Mouse (Mus musculus): ENCODE results near the gene Rbm14.

The Rbm14 gene

GRCm38 (mm10) chr19:4811063-4811908, at the start of gene Rbm14, which contains the start of gene Gm21992:
Rbm14 (minus strand) TSS chr19:4811634.
Gm21992 (minus strand) TSS chr19:4811612.
- DNase-seq (ENCODE audit: low spot score) = peak; percentile 94

GRCm38 (mm10) chr19:4859081-4859480, 47.6 kb upstream of the Rbm14 start:
- no peak for DNase-seq (ENCODE audit: low spot score)

DNA sequence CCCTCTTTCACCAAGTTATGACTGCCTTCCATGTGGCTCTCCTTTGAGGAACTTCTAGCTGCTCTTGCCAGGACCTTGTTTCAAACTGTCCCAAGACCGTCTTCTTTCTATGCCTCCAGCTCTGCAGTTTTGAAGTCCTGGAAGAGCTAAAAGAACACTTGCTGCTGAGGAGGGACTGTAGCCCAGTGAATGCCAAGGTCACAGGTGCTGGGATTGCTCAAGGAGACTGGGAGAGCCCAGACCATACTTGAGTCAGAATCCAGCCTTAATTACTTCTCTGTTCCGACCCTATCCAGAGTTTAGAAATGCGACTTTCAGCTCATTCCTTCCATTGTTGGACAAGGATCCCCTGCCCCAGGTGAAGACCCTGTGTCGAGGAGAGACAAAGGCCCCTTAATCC, 44.5 kb upstream of the Rbm14 start:
- DNase-seq (ENCODE audit: low spot score) = no peak

GRCm38 (mm10) chr19:4855470-4855820, 44.0 kb upstream of the Rbm14 start:
- no peak for DNase-seq (ENCODE audit: low spot score)

- DNase-seq (ENCODE audit: low spot score) = no peak
These were observed 43.4 kb upstream of the Rbm14 start, which contains the start of gene Ctsf for GRCm38 (mm10) chr19:4854552-4855469. Ctsf (plus strand) TSS chr19:4855130.

DNA sequence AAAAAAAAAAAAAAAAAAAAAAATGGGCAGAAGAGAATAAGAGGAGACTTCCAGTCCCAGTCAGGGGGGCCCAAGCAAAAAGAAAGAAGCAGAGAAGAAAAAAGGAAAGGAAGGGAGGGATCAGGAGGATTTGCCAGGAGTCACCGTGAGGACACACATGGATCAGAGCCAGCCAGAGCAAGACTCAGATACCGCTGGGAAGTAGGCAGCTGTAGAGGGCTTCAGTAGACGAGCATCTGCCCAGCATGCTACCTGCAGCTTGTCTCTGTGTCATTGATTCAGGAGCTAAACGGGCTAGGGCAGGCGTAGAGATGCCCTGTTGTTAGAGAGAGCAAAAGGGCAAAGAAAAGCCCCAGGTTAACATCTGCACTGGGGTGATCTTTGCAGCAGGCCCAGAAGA, 38.8 kb upstream of the Rbm14 start:
- DNase-seq (ENCODE audit: low spot score) = no peak

DNA sequence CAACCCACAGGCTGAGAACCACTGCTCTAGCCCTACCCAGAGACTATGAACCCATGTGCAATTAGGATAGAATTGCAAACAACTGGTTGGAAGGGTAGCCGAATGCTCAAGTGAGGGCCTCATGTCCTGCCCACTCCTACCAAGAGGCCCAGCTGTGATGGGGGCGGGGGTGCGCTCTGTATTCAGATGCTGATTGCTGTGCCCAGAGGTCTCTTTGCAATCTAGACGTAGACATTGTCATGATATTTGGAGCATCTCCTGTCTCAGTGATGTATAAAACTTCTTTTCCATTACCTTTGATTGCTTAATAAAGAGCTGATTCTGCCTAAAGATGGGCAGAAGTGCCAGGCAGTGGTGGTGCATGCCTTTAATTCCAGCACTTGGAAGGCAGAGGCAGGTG, 38.4 kb upstream of the Rbm14 start:
- no peak for DNase-seq (ENCODE audit: low spot score)

- peak; percentile 14 for DNase-seq (ENCODE audit: low spot score)
These were observed 36.1 kb upstream of the Rbm14 start for GRCm38 (mm10) chr19:4847490-4847889.

DNA sequence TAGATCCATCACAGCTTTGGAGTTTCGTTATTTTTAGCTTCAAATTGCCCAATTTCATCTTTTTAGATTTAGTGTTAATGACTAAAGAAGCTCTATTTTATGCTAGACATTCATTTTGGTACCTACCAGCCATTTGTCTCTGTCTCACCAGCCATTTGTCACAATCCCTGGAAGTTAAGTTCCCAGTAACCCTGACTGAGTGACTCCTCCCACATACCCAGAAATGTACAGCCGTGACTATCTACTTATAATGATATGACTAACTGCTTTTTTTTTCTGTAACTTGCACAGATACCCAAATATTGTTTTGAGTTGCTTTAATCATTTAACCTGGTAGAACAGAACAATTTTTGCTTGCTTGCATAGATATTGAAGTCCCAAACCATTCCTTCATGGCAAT, 34.4 kb upstream of the Rbm14 start:
- DNase-seq (ENCODE audit: low spot score) = no peak

DNA sequence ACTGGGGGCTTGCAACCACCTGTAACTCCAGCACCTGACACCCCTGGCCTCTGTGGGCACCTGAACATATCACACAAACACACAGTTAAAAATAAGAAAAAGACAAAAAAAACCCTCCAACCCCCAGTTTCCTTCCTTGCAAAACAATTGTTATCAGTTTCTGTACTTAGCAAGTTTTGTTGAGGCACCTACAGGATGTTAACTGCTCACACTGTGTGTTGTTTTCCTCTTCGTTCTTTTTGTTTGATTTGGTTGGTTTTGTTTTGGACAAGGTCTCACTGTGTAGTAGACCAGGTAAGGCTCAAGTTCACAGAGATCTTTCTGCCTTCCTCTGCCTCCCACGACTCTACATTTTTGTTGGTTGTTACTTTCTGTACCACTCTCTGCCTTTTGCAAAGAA, 31.2 kb upstream of the Rbm14 start:
- DNase-seq (ENCODE audit: low spot score) = no peak

GRCm38 (mm10) chr19:4840848-4841247, 29.4 kb upstream of the Rbm14 start:
- DNase-seq (ENCODE audit: low spot score) = no peak

- peak; percentile 90 for DNase-seq (ENCODE audit: low spot score)
These were observed 27.7 kb upstream of the Rbm14 start, which contains the start of the genes Ccs and Ccdc87 for GRCm38 (mm10) chr19:4839149-4839548. Ccs (minus strand) TSS chr19:4839332. Ccdc87 (plus strand) TSS chr19:4839366.

DNA sequence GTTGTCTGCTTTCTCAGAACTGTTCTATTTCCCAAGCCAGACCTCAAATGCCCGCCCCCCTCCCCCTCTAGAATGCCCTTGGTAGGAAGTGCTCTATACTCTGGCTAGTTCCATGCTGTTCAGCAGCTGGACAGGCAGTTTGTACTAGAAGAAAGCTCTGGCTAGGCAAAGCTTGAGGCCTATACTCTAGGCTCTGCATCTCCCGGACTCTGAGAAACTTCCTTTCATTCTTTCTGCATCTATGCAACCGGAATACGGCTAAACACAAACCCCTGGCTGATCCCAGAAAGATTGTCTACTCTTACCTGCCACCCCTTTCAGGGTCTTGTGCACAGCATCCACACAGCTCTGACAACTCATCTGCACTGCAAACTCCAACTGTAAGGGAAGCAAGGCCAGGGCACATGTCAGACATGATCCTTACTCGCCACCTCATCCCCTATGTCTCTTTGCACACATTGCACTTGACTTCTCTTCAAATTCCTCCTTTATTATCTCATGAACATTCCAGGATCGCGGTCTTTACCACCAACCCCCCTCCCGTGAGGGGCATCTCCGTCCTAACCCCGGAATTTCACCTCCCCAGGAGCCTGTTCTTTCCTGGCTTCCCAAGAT, 27.2 kb upstream of the Rbm14 start:
- no peak for DNase-seq (ENCODE audit: low spot score)

DNA sequence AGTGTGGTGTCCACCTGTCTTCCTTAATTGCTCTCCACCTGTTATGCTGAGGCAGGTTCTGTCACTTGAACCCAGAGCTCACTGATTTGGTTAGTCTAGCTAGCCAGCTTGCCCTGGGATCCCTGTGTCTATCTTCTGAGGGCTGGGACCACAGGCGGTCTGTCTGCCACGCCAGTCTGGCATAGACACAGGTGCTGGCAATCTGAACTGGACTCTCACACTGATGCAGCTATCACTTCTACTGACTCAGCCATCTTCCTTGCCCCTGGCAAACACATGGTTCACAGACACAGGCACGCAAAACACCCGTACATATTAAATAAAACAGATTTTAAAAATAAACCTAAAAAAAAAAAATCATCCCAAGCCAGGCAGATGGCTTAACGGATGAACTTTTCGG, 25.6 kb upstream of the Rbm14 start:
- DNase-seq (ENCODE audit: low spot score) = no peak

GRCm38 (mm10) chr19:4836096-4836495, 24.7 kb upstream of the Rbm14 start:
- no peak for DNase-seq (ENCODE audit: low spot score)

DNA sequence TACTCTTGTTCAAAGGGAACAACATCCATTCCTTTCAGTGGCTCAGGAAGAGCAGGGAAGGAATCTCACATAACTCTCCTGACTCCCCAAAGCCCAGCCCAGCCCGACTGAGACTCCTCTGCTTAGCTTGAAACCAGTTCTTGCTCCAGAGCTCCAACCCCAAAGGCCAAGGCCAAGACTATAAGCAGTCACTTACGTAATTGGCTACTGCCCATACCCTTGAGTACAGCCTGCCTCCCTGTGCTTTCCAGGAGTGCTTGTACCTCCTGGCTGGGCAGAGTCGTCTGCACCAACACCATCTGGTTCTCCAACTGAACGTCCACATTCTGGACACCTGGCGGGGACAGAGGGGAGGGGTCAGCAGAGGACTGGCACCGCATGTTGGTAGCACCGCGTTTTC, 22.5 kb upstream of the Rbm14 start:
- DNase-seq (ENCODE audit: low spot score) = no peak

- no peak for DNase-seq (ENCODE audit: low spot score)
These were observed 17.7 kb upstream of the Rbm14 start for GRCm38 (mm10) chr19:4829156-4829555.

DNA sequence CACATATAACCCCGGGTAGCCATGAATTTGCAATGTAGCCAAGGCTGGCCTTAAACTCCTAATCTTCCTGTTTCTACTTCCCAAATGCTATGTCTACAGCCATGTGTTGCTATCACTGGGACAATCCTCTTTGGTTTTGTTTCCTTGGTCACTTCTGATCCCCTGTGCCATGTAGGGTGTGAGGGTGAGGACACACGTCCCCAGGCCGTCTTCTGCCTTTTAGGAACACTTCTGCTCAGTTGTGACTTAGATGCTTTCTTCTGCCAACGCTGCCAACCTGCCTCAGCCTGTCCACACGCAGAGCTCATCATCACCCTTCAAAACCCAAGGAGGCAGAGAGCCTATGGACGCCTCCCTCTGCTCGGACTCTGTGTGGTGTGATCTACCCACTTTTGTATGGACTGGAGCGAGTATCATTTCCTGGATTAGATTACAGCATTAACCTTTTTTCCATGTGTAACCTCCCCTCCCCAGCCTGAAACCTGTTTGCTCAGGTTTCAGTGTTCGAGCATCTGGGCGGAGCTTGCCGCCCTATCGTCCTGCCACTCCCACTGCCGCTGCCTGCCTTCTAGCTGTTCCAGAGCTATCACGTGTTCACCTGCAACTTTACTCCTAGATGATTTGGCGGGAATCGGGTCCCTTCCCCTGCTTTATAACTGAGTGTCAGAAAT, 17.1 kb upstream of the Rbm14 start:
- DNase-seq (ENCODE audit: low spot score) = no peak

- DNase-seq (ENCODE audit: low spot score) = peak; percentile 73
These were observed 9.4 kb upstream of the Rbm14 start for GRCm38 (mm10) chr19:4820678-4821303.

DNA sequence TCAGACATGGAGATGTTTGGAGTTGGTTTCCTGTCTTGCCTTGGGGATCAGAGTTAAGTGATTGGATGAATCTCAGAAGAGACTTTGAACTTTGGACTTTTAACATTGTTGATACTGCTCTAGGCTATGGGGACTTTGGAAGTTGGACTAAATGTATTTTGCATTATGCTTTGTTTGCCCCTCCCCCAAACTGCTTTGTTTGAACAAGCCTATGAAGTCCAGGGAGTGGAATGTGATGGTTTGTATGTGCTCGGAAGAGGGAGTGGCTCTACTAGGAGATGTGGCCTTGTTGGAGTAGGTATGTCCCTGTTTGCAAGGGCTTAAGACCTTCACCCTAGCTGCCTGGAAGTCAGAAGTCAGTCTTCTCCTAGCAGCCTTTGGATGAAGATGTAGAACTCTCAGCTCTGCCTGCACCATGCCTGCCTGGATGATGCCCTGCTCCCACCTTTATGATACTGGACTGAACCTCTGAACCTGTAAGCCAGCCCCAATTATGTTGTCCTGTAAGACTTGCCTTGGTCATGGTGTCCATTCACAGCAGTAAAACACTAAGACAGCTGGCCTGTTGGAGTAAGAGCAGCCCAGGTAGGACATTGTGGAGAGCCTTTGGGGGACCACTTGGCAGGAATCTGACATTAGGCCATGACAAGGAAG, 5.9 kb upstream of the Rbm14 start:
- DNase-seq (ENCODE audit: low spot score) = no peak

- DNase-seq (ENCODE audit: low spot score) = no peak
These were observed 1.6 kb upstream of the Rbm14 start for GRCm38 (mm10) chr19:4813015-4813414.

Measured in MN1 (cell line).